Mouse (Mus musculus) olfactory bulb, adult 2 months (tissue): ENCODE data around the gene Bag3. TPM values are rescaled to one million over a fixed set of nuclear protein-coding genes. Genes with fewer than 3 reads are reported as not detected.

Experiments used
- H3K27ac ChIP-seq: fragments of 200-500 bp; 2 replicates; pipeline ENCODE4 v1.5.1; 2012; ENCODE audit warnings: low read depth, low read length; ENCODE audit not compliant: insufficient read depth
- H3K4me1 ChIP-seq: fragments of 200-500 bp; 2 replicates; pipeline ENCODE4 v1.6.1; 2012; ENCODE audit warnings: low read length; ENCODE audit not compliant: control insufficient read depth, insufficient read depth
- H3K4me3 ChIP-seq: fragments of 200-500 bp; 2 replicates; pipeline ENCODE4 v1.5.1; 2012; ENCODE audit warnings: mild to moderate bottlenecking, low read depth, low read length, moderate library complexity; ENCODE audit not compliant: insufficient read depth
- CTCF ChIP-seq: fragments of 200-500 bp; IDR thresholded peaks from 2 replicates; pipeline ENCODE4 v1.5.1; 2012; ENCODE audit warnings: low read depth, mild to moderate bottlenecking, low read length, moderate library complexity; ENCODE audit not compliant: insufficient read depth
- POLR2A ChIP-seq: fragments of 200-500 bp; IDR thresholded peaks from 2 replicates; pipeline ENCODE4 v1.6.1; 2012; ENCODE audit warnings: mild to moderate bottlenecking, low read depth, low read length, moderate library complexity; ENCODE audit not compliant: insufficient read depth
- WGBS: fragments of 180-500 bp; shearing (Covaris S2); methylation state at CpG from one replicate; pipeline ENCODE4 v1.1.7; 2018; 5-methylcytosine and 5-hydroxymethylcytosine counted together
- polyA plus RNA-seq: library from polyadenylated mRNA; stranded (reverse); fragments of >200 nt; gene quantifications from 2 replicates; pipeline ENCODE4 v1.2.4, GENCODE M21; 2012; ENCODE audit warnings: low replicate concordance; ENCODE audit not compliant: missing spikeins, insufficient read depth, insufficient read length

The Bag3 gene
- polyA plus RNA-seq, 1 experiment = not detected

DNA sequence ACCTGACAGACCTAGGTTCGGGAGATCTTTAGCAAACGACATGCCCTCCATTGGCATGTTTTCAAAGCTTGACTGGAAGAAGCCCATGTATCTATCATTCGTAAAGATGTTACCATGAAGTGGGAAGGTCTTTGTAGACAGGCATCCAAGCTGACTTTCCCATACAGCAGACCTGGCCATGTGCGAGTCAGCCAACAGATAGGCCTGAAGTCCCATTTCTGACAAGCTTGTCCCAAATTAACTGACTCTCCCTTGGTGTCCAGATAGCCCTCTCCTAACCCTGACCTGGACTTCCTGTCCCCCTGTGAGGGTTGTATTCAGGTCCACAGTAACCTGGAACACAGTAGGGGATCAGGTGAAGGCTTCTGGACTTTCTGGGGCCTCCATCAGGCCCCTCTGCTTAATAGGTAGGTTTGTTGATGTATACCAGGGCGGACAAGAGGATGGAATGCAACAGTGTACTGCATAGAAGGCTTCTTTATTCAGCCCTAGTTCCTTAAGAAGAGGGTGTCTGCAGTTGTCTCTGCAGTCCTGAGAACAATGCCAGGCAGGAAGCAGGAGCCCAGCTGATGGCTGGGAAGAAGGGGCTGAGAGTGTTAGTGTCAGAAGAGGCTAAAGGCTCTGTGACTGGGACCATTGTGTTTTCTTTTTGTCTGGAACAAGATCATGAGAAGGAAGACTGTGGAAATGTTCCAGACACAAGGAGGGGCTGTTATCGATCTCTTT lies 9.2 kb downstream of the Bag3 start:
- H3K4me3 ChIP-seq = no peak overlapping the region
- peak overlapping the region; percentile 10; the same call in 1 of the 2 replicates for H3K27ac ChIP-seq
- H3K4me1 ChIP-seq = peaks cover 48% of the 10 kb centered on the region
- no peak for TF ChIP-seq CTCF
- TF ChIP-seq POLR2A = no peak
- 78% methylated on average over 6 of the region's 6 CpGs for WGBS

DNA sequence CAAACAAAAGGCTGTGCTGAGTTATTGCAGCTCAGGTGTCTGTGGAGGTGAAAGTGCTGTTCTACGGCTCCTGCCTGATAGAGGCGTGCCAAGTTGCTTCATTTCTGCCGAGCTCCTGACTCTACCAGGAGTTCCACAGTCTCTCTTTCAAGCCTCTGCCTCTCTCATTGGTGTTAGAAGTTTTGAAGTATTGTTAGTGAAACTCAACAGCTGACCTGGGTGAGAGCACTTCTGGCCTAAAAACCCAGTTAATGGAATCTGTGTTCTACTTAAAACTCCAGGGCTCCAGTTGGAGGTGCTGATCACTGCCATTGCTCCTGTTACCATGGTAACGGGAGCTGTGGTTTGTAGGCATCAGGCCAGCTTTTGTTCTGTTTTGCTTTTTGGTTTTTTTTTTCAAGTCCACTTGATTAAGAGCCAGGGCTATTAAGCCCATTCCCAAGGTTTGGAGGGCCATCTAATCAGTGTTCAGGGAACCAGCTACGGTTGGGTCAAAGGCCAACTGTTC lies 11.6 kb downstream of the Bag3 start:
- Histone ChIP-seq H3K27ac (no peak overlapping the region), H3K4me3 (no peak overlapping the region), H3K4me1 (peaks cover 41% of the 10 kb centered on the region)
- no peak for TF ChIP-seq POLR2A
- WGBS = 48% methylated on average over 5 of the region's 5 CpGs

DNA sequence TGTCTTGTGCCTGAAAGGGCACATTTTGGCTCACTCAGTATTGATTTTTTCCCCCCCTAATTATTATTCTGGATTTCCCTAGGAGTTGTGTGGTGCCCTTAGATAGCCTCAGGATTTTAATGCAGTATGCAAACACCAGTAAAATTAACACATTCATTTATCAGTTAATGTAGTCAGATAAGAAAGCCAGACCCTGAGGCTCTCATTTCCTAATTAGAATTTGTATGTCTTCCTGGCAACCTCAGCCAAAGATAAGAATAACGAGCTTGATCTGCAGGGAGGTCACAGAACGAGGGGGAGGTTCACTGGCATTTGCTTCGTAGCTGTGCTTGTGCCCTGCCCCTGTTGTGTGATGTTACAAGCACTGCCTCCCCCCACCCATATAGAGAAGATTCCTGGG lies 12.7 kb downstream of the Bag3 start:
- H3K27ac ChIP-seq = no peak overlapping the region
- WGBS = 27% methylated on average over 3 of the region's 3 CpGs
- TF ChIP-seq CTCF (no peak), POLR2A (no peak)
- H3K4me1 ChIP-seq = peaks cover 37% of the 10 kb centered on the region
- no peak overlapping the region for H3K4me3 ChIP-seq

DNA sequence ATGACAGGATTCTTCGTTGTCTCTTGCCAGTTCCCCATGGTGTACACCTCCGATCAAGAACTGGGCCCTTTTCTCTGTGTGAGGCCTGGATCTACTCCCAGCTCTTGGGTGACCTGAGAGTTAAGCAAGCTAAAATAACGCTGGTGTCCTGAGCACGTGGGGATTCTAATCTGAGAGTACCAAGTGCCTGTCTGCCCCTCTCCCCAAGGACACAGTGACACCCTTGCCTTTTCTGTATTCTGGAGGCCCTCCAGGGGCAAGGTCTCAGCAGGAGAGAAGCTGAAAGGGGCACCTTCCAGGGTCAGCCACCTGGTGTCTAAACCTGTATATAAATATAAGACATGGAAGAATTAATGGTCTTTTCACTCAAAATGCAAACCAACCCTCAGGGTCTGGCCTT lies 14.3 kb downstream of the Bag3 start:
- 63% methylated on average over 4 of the region's 4 CpGs for WGBS
- no peak for TF ChIP-seq POLR2A
- TF ChIP-seq CTCF = no peak
- peaks cover 34% of the 10 kb centered on the region for H3K4me1 ChIP-seq

DNA sequence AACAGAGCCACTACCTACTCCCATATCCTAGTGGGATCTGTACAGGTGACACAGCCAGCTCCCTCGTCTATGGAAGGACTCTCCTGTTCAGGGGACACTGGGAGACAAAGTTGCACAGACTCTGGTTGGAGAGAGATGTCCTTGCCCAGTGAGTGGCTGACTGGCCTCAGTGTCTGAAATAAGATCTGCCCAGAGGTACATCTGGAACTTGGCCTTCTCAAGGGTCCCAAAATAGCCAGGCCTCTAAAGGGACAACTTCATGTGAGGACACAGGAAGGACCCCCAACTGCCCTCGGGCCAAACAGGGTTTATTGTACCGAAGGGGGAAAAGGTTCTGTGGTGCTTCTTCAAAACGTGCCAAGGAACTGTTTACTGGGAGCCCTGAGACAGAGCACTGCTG lies 14.8 kb downstream of the Bag3 start:
- WGBS = 60% methylated on average over 4 of the region's 4 CpGs
- H3K4me3 ChIP-seq = no peak overlapping the region
- no peak for TF ChIP-seq CTCF
- no peak for TF ChIP-seq POLR2A
- H3K4me1 ChIP-seq = peaks cover 33% of the 10 kb centered on the region
- no peak overlapping the region for H3K27ac ChIP-seq

More for the DNA sequence above, 14.3 kb downstream of the Bag3 start:
- H3K27ac ChIP-seq = no peak overlapping the region
- no peak overlapping the region for H3K4me3 ChIP-seq

DNA sequence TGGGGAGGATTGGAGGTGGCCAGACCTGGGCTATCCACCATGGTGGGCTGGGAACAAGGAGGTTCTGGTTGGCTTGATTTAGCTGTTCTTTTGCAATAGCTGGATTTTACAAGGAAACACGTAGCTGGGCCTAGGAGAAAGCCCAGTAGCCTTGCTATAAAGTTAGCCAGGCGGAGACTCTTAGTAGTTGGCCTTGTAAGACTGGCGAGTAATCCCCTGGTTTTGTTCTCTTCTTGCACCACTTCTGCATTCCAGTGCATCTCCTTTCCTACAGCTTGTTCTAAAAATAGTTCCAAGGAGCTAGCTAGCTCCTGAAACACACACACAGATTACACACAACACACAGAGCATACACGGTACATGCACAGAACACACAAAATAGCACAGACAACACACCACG lies 15.4 kb downstream of the Bag3 start:
- Histone ChIP-seq H3K27ac (no peak overlapping the region), H3K4me1 (peaks cover 30% of the 10 kb centered on the region), H3K4me3 (no peak overlapping the region)
- 77% methylated on average over 5 of the region's 5 CpGs for WGBS
- TF ChIP-seq POLR2A (no peak), CTCF (no peak)

DNA sequence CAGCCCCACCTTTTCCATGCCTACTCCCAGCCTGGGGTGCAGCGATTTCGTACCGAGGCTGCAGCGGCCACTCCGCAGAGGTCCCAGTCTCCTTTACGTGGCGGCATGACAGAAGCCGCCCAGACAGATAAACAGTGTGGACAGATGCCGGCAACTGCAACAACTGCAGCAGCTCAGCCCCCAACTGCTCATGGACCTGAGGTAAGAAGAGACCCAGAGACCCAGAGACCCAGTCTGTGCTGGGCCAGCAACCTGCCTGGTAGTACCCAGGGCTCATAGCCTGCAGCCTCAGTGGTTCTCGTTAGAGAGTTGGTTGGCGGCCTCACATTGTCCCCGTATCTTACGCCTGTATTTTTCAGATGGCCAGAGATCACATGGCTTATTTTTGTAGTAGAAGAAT lies 16.7 kb downstream of the Bag3 start:
- H3K4me3 ChIP-seq = no peak overlapping the region
- no peak overlapping the region for H3K27ac ChIP-seq
- TF ChIP-seq CTCF (no peak), POLR2A (no peak)
- WGBS = 96% methylated on average over 13 of the region's 13 CpGs
- peaks cover 28% of the 10 kb centered on the region for H3K4me1 ChIP-seq

DNA sequence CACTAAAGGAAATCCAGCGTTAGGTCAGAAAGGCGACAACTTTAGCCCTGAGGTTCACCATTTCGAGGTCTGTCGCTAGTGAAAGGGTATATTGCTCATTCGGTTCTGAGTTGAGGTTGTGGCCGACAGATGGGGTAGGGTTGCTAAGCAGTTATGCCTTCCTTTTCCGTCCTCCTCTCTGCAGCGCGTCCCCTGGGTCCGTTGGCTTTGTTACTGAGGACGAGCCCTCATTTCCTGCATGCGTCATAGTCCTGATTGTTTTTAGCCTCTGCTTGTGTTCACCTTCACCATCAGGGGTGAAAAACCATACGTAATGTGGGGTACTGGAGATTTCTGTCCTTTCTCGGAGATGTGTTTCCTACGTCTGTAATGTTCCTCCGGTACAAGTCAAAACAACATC lies 17.3 kb downstream of the Bag3 start:
- H3K27ac ChIP-seq = no peak overlapping the region
- whole genome bisulfite sequencing = 80% methylated on average over 16 of the region's 16 CpGs

DNA sequence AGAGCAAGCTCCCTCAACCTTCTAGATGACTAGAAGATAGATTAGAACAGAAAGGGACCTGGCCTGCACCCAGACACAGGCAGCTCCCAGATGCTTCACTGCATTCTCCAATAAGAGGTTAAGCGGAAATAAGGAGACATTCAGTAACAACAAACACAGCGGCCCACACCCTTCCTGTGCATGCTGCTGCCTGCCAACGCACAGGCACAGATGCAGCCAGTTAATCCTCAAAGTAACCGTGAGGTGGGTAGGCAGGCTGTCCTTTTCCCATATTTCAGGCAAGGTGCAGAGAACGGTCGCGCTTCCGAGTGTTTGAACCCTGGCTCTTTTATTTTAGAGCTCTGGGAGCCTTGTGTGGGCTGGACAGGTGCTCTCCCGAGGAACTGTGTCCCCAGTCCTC lies 17.8 kb downstream of the Bag3 start:
- no peak overlapping the region for H3K27ac ChIP-seq
- WGBS = 41% methylated on average over 9 of the region's 9 CpGs
- TF ChIP-seq CTCF = no peak
- no peak for TF ChIP-seq POLR2A
- H3K4me1 ChIP-seq = peaks cover 24% of the 10 kb centered on the region
- H3K4me3 ChIP-seq = no peak overlapping the region

More for the DNA sequence above, 17.3 kb downstream of the Bag3 start:
- Histone ChIP-seq H3K4me3 (no peak overlapping the region), H3K4me1 (peaks cover 25% of the 10 kb centered on the region)
- no peak for TF ChIP-seq POLR2A
- no peak for TF ChIP-seq CTCF
